Mouse (Mus musculus) gastrocnemius, adult 18-20 months (tissue): Measurements from ENCODE around the gene Abracl. TPM values are rescaled to one million over a fixed set of nuclear protein-coding genes. Genes with fewer than 3 reads are reported as not detected.
A peak's percentile ranks its signal among the peaks of the same experiment; 100 is the strongest.

Experiments
- DNase-seq: peaks from one replicate; pipeline ENCODE4 v3.0.0; 2021; ENCODE audit warnings: low spot score
- long read RNA-seq, 2 experiments: library from polyadenylated mRNA; stranded (forward); transcript quantifications; one replicate each; pipeline ENCODE4 v2.0.0; 2021
- total RNA-seq, 2 experiments: library from RNA; stranded (reverse); gene quantifications; 2 replicates each; pipeline ENCODE4 v1.2.3; 2021

The Abracl gene
- 1 to 10 TPM; 1.9 to 2.7 TPM for total RNA-seq
- long read RNA-seq, experiment 1, partial matches to known transcripts, result 0 of 1 reads
- long read RNA-seq, experiment 1, other reads (novel, unspliced or antisense), result 0 of 1 reads
- long read RNA-seq, experiment 2, partial matches to known transcripts, result 0 of 1 reads
- long read RNA-seq, experiment 2, other reads (novel, unspliced or antisense), result 0 of 1 reads

GRCm38 (mm10) chr10:18022741-18023347, at the start of gene Abracl:
TSS of gene Abracl (minus strand) at chr10:18023288.
- DNase-seq, result peak; percentile 56

GRCm38 (mm10) chr10:18072871-18073270, 49.8 kb upstream of the Abracl start:
- DNase-seq, result no peak

GRCm38 (mm10) chr10:18070616-18071015, 47.5 kb upstream of the Abracl start:
- DNase-seq, result no peak

DNA sequence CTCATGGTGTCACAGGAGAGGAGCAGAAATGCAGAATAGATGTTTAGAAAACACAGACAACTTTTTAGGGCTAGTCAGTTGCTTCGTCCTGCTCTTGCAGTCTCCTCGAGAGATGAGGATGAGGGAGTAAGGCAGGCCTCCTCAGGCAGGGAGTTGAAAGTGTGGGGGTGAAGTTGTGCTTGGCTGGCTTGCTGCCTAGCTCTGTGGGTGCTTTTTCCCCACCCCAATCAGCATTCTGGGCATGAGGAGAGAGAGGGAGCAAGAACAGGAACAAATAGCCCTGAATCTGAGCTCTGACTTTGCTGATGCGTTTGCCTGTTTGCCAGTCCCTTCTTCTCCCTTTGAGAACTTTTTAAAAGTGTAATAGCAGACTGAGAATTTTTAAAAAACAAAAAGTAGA, 47.1 kb upstream of the Abracl start:
- peak; percentile 14 for DNase-seq

DNA sequence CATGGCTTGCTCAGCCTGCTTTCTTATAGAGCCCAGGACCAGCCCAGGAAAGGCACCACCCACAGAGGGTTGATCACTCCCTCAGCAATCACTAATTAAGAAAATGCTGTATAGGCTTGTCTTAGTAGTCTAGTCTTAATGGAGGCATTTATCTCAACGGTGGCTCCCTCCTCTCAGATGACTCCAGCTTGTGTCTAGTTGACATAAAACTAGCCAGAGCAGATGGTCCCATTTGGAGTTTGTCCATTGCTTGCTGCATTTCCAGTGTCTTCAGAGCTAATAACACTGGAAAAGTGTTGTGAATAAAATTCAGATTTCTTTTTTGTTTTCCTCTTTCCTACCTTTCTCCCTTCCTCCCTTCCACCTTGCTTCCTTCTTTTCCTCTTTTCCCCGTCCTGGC, 46.5 kb upstream of the Abracl start:
- DNase-seq, result no peak

- no peak for DNase-seq
Measured at GRCm38 (mm10) chr10:18068880-18069279, 45.8 kb upstream of the Abracl start.

DNA sequence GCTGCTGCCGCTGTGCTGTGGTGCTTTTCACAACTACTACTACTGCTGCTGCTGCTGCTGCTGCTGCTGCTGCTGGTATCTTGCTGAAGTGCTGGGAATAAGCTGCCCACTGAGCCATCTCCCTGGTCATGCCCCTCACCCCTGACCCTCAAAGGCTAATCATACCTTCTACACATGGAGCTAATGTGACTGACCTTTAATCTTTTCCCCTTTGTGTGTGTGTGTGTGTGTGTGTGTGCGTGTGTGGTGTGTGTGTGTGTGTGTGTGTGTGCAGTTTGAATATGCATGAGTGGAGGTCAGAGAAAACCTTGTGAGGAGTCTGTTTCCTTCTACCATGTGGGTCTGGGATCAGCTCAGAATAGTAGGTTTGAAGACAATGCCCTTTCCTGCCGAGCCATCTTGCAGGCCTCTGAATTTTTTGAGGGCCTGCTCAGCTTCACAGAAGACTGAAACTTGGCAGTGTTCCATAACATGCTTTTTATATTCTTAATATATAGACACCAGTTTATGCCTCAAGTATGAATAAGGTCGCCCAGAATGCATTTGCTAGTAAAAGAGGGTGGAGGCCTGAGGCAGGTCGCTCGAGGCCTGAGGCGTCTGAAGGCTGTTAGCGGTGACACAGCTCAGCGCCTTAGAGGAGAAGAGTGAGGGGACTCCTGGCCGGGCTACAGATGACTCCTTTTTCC, 44.8 kb upstream of the Abracl start:
- no peak for DNase-seq

DNA sequence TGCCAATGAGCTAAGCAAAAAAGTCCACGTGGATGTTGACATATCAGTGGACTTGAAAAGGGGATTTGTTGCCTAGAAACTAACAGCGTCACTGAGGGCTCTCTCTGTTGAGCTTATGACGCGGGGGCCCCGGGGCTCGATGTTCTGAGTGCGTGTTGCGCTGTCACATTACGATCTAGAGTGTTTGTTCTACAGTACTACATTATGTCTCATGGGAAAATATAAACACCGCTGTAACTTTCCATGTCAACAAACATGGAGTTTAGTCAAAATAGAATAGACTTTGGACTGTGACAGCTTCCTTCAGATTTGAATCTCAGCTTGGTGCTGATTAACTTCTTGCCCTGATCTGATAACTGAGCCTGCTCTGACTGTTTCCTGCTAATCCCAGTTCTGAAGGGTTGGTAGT, 42.9 kb upstream of the Abracl start:
- DNase-seq, result no peak

DNA sequence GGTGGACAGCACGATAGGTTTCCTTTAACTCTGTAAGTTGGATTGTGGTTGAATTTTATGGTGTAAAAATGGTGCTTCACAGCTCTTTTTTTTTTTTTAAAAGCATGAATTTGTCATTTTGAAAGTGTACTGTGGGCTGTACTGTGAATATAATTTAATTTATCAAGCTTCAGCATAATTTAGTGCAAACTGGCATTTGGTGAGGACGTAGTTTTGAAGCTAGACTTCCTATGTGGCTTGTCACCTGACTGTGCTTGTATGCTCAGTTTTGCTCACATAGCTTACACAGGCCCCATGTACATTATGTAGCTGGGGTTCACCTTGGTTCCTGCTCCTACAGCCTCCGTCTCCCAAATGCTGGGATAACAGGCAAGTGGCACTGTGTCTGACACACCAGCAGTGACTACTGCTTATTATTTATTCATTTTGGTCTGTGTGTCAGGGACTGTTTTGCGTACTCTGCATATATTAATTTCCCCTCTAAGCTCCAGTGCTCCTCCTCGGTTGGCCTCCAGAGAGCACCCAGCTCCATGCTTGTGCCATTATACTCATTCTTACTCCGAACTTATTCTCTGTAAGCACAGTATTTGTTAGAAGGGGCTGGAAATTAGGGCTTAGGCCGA, 41.6 kb upstream of the Abracl start:
- no peak for DNase-seq

GRCm38 (mm10) chr10:18061533-18061932, 38.4 kb upstream of the Abracl start:
- DNase-seq, result no peak

DNA sequence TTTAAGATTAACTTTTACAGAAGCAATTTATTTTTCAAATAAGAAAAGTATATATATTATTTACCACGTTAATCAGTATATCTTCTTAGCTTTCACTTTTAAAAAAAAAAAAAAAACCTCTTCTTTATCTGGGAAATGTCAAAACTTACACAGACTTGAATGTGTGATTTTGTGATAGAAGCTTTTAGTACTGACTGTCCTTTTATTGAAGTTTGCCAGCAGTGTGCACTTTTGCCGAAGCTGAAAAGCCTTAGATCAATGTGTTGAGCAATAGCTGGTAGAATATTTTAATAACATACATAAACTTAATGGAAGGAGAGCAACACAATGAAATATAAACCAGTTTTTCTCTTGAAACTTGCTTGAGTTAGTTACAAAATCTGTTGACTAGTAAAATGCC, 37.7 kb upstream of the Abracl start:
- DNase-seq, result no peak

DNA sequence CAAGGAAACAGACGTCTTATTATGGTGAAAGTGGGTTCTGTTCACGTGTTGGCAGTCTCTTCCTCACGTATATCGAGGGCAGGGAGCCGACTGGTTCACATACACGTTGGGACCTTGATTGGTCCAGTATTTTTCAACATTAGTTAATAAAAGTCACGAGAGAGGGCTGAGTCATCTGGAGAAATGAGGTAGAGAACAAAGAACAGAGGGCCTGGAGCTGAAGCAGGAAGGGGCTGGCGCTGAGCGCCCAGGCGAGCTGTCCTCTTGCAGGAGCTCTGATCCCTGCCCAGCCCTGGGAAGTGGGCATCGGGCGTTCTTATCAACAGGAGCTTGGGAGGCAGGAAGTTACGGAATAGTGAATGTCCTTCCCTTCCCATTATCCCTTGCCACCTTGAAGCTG, 36.7 kb upstream of the Abracl start:
- no peak for DNase-seq

- no peak for DNase-seq
Measured at GRCm38 (mm10) chr10:18058681-18059338, 35.7 kb upstream of the Abracl start.

GRCm38 (mm10) chr10:18056391-18056745, 33.3 kb upstream of the Abracl start:
- no peak for DNase-seq

- DNase-seq, result peak; percentile 16
Measured at GRCm38 (mm10) chr10:18055696-18056390, 32.8 kb upstream of the Abracl start, which contains the start of gene Reps1. TSS of gene Reps1 (plus strand) at chr10:18055861.

- peak; percentile 78 for DNase-seq
Measured at GRCm38 (mm10) chr10:18055009-18055695, 32.1 kb upstream of the Abracl start.

GRCm38 (mm10) chr10:18047380-18048146, 24.5 kb upstream of the Abracl start:
- DNase-seq, result no peak

GRCm38 (mm10) chr10:18046380-18046779, 23.3 kb upstream of the Abracl start:
- no peak for DNase-seq

- no peak for DNase-seq
Measured at GRCm38 (mm10) chr10:18036849-18037248, 13.8 kb upstream of the Abracl start.

- DNase-seq, result no peak
Measured at GRCm38 (mm10) chr10:18034408-18034807, 11.3 kb upstream of the Abracl start.
